Mouse (Mus musculus) retina, embryonic 14.5 days (tissue): ENCODE data around the gene Plekha7.
A peak's percentile ranks its signal among the peaks of the same experiment; 100 is the strongest.
"Not testable (repeated sequence)": the region's sequence is repeated elsewhere in the genome, so short reads cannot be mapped to it uniquely, and the experiment has no call there.

Experiments used
- DNase-seq: peaks from one replicate; pipeline ENCODE4 v3.0.0-alpha.2; 2015; ENCODE audit warnings: low spot score

The Plekha7 gene

GRCm38 (mm10) chr7:116128286-116128685 is 179.9 kb downstream of the Plekha7 start:
- no peak for DNase-seq

- DNase-seq, result no peak
Measured at GRCm38 (mm10) chr7:116127052-116127451, 181.1 kb downstream of the Plekha7 start.

GRCm38 (mm10) chr7:116125671-116126070 is 182.5 kb downstream of the Plekha7 start:
- DNase-seq, result no peak

GRCm38 (mm10) chr7:116124057-116124456 is 184.1 kb downstream of the Plekha7 start:
- no peak for DNase-seq

- no peak for DNase-seq
Measured at GRCm38 (mm10) chr7:116123597-116123985, 184.6 kb downstream of the Plekha7 start.

GRCm38 (mm10) chr7:116122981-116123596 is 185.1 kb downstream of the Plekha7 start:
- no peak for DNase-seq

GRCm38 (mm10) chr7:116121202-116121601 is 187.0 kb downstream of the Plekha7 start:
- DNase-seq, result no peak

GRCm38 (mm10) chr7:116120737-116121136 is 187.4 kb downstream of the Plekha7 start:
- no peak for DNase-seq

GRCm38 (mm10) chr7:116119306-116119857 is 188.8 kb downstream of the Plekha7 start:
- no peak for DNase-seq

- DNase-seq, result no peak
Measured at GRCm38 (mm10) chr7:116115991-116116390, 192.2 kb downstream of the Plekha7 start.

GRCm38 (mm10) chr7:116115216-116115930 is 192.8 kb downstream of the Plekha7 start:
- DNase-seq, result no peak

- no peak for DNase-seq
Measured at GRCm38 (mm10) chr7:116111546-116111945, 196.6 kb downstream of the Plekha7 start.

- no peak for DNase-seq
Measured at GRCm38 (mm10) chr7:116110661-116111060, 197.5 kb downstream of the Plekha7 start.

GRCm38 (mm10) chr7:116103091-116103490 is 205.1 kb downstream of the Plekha7 start:
- no peak for DNase-seq

- no peak for DNase-seq
Measured at GRCm38 (mm10) chr7:116099952-116100528, 208.1 kb downstream of the Plekha7 start.

- DNase-seq, result no peak
Measured at GRCm38 (mm10) chr7:116093466-116093850, 214.7 kb downstream of the Plekha7 start.

- peak; percentile 99 for DNase-seq
Measured at GRCm38 (mm10) chr7:116092710-116093465, 215.3 kb downstream of the Plekha7 start.

GRCm38 (mm10) chr7:116084366-116084765 is 223.8 kb downstream of the Plekha7 start, which contains the start of gene Gm4353:
TSS of gene Gm4353 (minus strand) at chr7:116084635.
- not testable (repeated sequence) for DNase-seq
